Mouse (Mus musculus): ENCODE data around the gene Hoxa13. TPM values are rescaled to one million over a fixed set of nuclear protein-coding genes. Genes with fewer than 3 reads are reported as not detected.

Gene Hoxa13
- polyA plus RNA-seq, 1 experiment from 2014 or later, result 17.4 TPM

DNA sequence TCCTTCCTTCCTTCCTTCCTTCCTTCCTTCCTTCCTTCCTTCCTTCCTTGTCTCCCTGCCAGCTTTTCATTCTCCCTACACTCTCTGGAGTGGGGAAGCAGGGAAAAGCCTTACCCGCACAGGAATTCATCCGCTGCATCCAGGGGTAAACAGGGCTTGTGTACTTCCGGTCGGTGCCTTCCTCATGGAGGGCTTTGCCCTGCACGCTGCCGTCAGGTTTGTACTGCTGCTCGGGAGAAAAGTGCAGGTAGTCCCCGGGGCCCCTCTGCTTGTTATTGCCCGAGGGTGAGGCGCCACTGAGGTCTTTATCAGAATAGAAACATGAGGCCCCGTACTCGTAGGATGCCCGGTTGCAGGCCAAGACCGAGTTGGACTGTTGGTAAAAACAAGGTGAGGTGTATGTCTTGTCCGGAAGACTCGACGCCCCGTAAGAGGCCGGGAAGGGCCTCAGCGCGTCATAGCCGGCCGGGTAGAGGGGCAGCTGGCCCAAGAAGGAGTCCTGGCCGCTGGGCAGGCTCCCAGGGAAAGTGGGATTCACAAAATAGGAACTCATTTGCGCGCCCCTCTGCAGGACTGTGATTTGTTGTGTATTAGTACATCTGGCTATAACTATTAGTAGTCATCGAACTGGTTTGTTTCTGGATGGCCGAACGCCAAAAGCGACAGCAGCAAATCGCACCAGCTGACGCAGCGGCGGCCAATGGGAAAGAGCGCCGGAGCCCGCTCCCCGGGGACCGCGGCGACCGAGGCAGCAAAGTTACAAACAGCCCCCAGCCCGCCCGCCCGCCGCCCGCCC is 52.4 kb downstream of the Hoxa13 start, which contains the start of gene Hoxa6:
TSS of gene Hoxa6 (minus strand) at position 651 of the 796 bp plus-strand sequence.
- Histone ChIP-seq H3K27me3 (peaks cover 57% of the 10 kb centered on the region), H3K9ac (0 out of 2 replicates have a peak within 1 kb of the TSS, but pooled peaks have one; percentile 8), H3K36me3 (peaks cover 5% of the 10 kb centered on the region; the same call in 1 of the 2 replicates), H3K4me3 (peak within 1 kb of the TSS; percentile 39), H3K4me2 (peak within 1 kb of the TSS; percentile 71), H3K9me3 (no peaks in the 10 kb centered on the region), H3K27ac (peak within 1 kb of the TSS; percentile 17; the same call in 1 of the 2 replicates), H3K4me1 (peaks cover 74% of the 10 kb centered on the region)
- 8% methylated on average over 45 of the region's 47 CpGs for WGBS
- no peak for ATAC-seq (ENCODE audit: insufficient number of reproducible peaks, low FRiP score, low TSS enrichment, low read depth)

MicroRNA genes within 50 kb of the gene (microRNA counts, 519-probe panel; counts per million panel counts)
- 4,086 counts per million, percentile 93 among the panel's probes with 10 or more counts for microRNA mmu-miR-196b

Small RNAs within 50 kb of the gene (microRNA-seq; reads per million reads assigned to microRNA genes)
- gene Mir196b, result 48,091 reads per million, percentile 98 among the genes with 10 or more reads in this experiment

Other genes with a start within 250 kb of the Hoxa13 start
- gene Skap2, start 248.3 kb downstream of the Hoxa13 start, polyA plus RNA-seq (2015; fragmentation: Nextera tagmentation; extraction: Ambion mirVana), result 18.7 and 18.8 TPM in 2 replicates
- 0.52 and 0.68 TPM in 2 replicates for gene Hoxa1, start 102.6 kb downstream of the Hoxa13 start, polyA plus RNA-seq (2015; fragmentation: Nextera tagmentation; extraction: Ambion mirVana)
- 0.59 and 0.76 TPM in 2 replicates for gene Hoxa2, start 96.0 kb downstream of the Hoxa13 start, polyA plus RNA-seq (2015; fragmentation: Nextera tagmentation; extraction: Ambion mirVana)
- 0.10 and 0.26 TPM in 2 replicates for gene 5730596B20Rik, start 83.4 kb downstream of the Hoxa13 start, polyA plus RNA-seq (2015; fragmentation: Nextera tagmentation; extraction: Ambion mirVana)
- 0.52 and 0.63 TPM in 2 replicates for gene Hoxa4, start 69.1 kb downstream of the Hoxa13 start, polyA plus RNA-seq (2015; fragmentation: Nextera tagmentation; extraction: Ambion mirVana)
- gene Hoxa5, start 56.3 kb downstream of the Hoxa13 start, polyA plus RNA-seq (2015; fragmentation: Nextera tagmentation; extraction: Ambion mirVana), result 1.7 and 2.1 TPM in 2 replicates
- gene Hoxa6, start 52.2 kb downstream of the Hoxa13 start, polyA plus RNA-seq (2015; fragmentation: Nextera tagmentation; extraction: Ambion mirVana), result 0.41 and 1.1 TPM in 2 replicates
- 2.2 and 2.5 TPM in 2 replicates for gene Hoxa3, start 47.5 kb downstream of the Hoxa13 start, polyA plus RNA-seq (2015; fragmentation: Nextera tagmentation; extraction: Ambion mirVana)
- 0.70 TPM in 1 of 2 replicates, not detected in the other for gene Gm28308, start 47.5 kb downstream of the Hoxa13 start, polyA plus RNA-seq (2015; fragmentation: Nextera tagmentation; extraction: Ambion mirVana)
- 12.0 and 12.9 TPM in 2 replicates for gene Hoxa7, start 39.0 kb downstream of the Hoxa13 start, polyA plus RNA-seq (2015; fragmentation: Nextera tagmentation; extraction: Ambion mirVana)
- 30.8 and 34.0 TPM in 2 replicates for gene Hoxa9, start 29.8 kb downstream of the Hoxa13 start, polyA plus RNA-seq (2015; fragmentation: Nextera tagmentation; extraction: Ambion mirVana)
- 86.8 and 108 TPM in 2 replicates for gene Hoxa10, start 20.0 kb downstream of the Hoxa13 start, polyA plus RNA-seq (2015; fragmentation: Nextera tagmentation; extraction: Ambion mirVana)
- 23.3 and 33.4 TPM in 2 replicates for gene Hoxa11, start 15.1 kb downstream of the Hoxa13 start, polyA plus RNA-seq (2015; fragmentation: Nextera tagmentation; extraction: Ambion mirVana)
- gene Evx1, start 52.6 kb upstream of the Hoxa13 start, polyA plus RNA-seq (2015; fragmentation: Nextera tagmentation; extraction: Ambion mirVana), result 0.19 and 0.59 TPM in 2 replicates